Mouse (Mus musculus) frontal cortex, postnatal 14 days (tissue): ENCODE measurements around the gene Cd3g.

Experiments used
- DNase-seq, 2 experiments: peaks; one replicate each; pipeline ENCODE4 v3.0.0; 2022; ENCODE audit warnings: low spot score in 2 of 2

Gene Cd3g

DNA sequence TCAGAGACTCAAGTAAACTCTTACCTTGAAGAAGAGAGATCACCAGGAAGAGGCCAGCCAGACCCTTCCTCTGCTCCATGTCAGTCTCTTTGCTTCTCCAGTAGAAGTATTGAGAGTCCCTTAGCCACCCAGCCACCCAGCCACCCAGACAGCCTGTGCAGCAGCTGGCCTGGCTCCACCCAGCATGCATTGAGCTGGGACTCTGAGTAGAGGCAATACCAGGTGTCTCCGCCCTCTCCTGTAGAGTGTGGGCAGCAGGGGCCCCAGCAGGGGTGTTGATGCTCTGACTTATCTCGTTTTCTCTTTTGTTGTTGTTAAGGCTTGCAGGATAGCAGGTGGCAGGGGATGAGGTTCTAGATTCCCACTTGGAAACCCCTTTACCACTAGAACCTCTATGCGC lies at the start of gene Cd3g:
TSS of gene Cd3g (minus strand) at position 190 of the 400 bp plus-strand sequence.
- no peak for DNase-seq

DNA sequence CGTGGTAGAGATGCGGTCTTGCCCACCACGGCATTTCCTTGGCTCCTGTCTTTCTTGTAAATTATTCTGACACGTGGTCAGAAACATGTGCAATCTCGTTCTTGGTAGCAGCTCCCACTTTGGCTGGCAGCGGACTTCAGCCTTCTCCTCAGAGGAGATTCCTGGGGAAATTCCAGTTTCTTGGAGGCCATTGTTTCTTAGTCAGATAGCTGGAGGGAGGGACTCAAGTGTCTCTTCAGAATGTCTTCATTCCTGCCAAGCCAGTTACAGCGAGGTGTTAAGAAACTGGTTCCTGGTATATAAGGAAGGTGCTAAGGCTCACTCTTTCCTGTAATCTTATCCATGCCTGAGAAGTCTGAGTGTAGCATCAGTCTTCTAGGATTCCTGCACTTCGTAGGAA lies 47.1 kb upstream of the Cd3g start:
- no peak for DNase-seq

DNA sequence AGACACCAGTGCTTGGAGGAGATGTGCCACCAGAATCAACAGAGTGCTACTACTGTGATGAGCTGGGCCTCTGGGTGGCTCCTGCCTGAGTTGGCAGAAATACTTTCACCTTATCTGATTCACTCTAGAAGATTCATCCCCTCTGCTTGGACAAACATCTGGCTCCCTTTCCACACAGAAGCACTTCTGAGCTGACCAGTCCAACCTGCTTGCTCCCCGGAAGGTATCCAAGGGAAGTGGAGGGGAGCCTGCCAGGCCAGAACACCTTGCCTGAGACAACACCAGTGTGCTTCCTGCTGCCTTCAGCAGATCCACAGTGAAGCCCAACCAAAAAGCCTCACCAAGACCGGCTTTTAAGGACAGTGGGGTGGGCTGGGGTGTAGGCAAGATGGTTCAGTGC lies 44.0 kb upstream of the Cd3g start:
- DNase-seq: no peak

DNA sequence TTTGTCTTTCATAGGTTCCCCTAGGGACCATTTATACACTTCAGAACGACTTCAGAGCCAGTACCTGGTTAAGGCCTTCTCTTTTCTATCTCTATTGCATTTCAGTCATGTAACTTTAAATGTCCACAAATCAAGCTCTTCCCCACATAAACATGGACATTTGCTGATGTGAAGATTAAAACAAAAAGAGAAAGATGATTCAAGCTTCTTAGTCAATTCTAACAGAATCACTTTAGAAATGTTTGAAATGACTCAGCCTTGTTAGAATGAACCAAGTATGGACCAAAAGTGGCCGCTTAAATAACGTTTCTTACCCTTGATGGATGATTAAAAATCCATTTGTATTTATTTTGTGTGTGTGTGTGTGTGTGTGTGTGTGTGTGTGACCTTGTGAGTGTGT lies 43.4 kb upstream of the Cd3g start:
- DNase-seq: no peak

DNA sequence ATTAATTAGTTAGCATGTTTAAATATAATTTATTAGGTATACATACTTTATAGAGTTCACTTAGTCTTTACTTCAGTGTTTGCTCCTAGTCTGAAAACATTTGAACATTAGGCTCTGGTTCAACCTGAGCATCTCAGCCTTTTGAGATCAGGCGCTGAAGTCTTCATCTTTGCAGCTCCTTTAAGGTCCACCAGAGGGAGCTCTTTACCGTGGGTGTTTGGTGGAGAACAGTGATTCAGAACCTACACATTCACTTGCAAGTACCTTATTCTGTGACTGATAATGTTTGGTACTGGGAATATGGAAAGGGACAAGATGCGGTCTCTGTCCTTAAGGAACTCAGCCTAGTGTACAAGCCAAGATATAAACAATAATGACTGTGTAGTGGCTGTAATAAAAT lies 42.6 kb upstream of the Cd3g start:
- peak in 1 of 2 experiments; percentile 30 for DNase-seq

DNA sequence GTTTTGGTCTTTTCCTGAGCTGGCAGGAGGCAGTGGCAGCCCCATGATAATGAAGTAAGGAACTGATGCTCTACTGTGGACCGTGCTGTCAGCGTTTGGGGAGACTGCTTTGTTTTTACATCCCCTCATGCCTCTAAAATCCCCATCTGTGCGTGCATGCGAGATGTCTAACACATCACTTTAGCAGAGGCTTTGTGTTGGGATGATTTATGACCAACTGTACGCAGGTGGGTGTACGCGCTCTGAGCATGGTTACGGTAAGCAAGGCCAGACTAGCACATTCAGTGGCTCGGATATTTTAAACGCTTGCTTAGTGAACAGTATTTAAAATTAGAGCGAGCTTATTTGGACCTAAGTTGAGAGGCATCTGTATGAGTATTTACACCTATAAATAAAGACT lies 37.8 kb upstream of the Cd3g start:
- no peak for DNase-seq

DNA sequence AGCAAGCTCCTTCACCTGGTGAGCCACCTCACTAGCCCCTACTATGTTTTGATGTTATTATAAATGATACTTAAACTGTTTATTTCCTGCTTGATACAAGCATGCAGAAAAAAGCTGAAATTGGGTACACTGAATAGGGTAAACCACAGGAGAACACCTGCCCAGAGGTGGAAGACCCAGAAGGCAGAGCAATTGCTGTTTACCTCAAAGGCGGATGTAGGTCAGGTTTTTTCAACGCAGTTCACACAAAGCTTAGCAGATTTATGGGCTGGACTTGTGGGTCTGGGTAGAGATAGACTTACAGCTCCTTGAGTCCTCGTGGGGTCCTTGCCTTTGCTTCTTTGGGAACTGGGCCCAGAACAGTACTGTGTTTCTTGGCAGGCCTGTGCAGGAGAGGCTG lies 35.6 kb upstream of the Cd3g start:
- DNase-seq: no peak

DNA sequence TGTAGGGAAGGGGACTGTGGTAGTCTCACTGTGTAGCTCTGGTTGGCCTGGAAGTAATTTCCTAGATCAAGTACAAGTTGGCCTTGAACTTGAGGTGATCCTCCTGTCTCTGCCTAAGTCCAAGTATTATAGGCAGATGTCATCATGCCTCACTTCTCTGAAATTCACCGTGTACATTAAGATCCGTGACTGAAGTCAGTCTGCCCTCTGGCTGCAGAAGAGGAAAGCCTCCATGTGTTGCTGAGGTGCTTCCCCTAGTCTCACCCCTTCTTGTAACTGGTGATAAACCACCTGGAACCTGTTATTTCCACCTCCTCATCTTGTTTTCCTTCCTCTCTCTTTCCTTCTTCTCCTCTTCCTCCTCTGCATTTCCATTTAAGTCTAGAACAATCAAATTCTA lies 34.6 kb upstream of the Cd3g start:
- no peak for DNase-seq

DNA sequence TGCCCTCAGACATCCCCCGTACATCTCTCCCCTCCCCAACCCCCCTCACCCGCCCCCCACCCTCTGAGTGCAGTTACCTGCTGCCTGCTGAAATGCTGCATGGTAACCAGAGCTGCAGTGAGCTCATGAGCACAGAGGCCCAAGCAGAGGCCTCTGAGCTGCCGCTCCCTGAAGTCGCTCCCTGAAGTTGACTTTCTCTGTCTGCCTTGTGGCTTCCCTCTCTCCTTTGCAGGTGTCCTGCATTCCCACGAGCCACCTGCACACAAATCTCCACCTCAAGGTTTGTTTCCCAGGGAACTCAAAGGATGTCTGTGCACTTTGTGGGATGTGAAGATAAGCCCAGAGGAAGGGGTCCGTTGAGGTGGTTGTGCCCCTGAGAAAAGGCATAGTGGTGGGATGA lies 31.1 kb upstream of the Cd3g start:
- no peak for DNase-seq

DNA sequence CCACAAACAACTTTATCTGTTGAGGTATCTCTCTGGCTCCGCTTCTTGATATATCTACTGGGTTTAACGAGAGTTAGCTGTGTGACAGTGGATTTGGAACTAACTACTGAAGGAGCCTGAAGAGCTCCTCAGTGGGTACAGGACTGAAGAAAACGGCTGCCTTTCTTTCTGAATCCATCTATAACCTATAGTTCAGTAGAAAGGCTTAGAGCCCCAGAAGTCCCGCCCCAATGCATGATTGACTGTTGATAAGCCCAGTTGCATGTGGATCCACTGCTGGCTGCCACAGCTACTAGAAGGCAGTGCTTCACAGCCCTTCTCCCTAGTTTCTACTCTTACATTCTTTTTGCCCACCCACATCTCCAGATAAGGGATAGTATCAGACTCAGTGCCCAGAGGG lies 30.2 kb upstream of the Cd3g start:
- no peak for DNase-seq

DNA sequence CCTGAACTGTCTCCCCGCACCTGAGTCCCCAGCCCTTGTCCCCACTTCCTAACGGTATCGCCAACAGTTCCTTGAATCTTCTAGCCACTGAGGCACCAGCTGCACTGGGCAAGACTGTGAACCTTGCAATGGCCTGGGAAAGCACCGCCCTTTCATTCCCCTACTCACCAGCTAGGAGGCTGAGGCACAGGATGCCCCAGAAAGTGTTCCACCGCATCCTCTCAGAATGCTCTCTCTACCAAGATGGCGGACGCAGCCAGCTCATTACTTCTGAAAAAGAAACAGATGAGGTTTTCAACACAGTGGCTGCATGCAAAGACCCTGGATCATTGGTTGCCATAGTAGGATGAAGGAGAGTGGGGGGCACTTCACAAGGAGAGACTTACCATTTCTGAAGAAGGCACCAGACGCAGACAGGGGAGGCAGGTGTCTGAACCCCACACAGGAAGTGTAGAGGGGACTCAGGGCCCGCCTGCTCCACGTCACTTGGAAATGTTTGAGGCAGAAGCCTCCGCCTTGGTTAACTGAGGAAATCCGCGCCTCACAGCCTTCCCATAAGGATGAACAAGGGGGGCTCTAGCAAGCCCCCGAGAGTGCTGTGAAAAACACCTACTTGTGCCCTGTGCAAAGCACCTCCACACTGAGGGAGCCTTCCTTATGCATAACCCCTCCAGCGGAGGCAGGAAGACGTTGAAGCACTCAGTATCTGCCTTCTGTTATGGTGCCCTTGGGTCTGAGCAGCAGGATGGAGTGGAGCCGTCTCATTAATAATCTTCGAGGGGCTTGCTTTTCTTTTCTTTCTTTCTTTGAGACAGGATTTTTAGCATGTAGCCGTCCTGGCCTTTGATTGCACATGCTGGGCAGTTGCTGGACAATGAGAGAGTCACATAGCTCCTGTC lies 29.2 kb upstream of the Cd3g start, which contains the start of gene Cd3e:
TSS of gene Cd3e (minus strand) at position 448 of the 899 bp plus-strand sequence.
- no peak for DNase-seq

DNA sequence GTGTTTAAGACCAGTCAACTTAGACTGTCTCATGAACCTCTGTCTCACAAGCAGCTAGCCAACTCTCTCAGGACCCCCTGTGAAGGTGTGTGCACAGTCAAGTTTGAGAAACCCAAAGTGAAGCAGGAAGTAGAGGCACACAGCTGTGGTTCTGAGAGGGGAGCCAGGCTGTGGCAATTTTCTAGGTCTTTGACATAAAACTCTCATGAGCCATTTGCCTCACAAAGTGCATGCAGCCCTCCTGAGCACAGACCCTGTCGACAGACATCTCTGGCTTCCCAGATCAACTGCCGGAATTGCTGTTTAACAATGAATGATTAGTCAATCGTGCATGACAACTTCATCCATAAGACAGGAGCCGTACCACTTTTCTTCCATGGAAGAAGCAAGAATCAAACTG lies 28.1 kb upstream of the Cd3g start:
- no peak for DNase-seq

DNA sequence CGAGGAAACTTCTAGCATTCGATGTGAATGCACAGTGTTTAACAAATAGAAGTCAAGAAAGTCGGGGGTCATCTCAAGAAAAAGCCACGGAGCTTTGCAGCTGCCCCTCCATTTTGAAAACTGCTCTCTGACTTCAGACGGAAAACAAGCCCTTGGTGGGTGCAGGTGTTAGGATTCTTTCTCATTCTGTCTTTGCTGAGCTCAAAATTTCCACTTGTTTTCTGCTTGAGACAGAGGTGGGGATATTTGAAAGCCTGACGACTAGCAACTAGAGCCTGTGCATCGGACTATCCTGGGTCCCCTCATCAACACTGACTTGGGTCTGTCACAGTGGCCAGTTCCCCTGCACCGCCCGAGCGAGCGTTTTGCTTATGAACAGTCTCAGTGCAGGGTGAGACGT lies 27.2 kb upstream of the Cd3g start:
- DNase-seq: no peak

DNA sequence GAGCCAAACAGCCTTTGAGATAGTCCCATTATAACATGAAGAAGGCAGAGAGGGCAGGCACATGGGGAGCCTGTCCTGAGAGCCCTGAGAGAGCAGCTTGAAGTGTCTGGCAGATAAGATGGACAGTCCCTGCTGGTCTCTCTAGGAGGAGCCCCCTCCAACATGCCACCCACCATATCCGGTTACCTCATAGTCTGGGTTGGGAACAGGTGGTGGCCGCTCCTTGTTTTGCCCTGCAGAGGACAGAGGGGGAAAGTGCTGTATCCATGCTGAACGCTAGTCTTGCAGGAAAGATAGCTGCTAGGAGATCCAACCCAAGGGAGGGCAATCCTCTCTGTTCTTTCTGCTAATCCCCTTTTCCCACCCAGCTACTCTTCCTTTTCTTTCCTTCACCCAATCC lies 20.0 kb upstream of the Cd3g start:
- no peak for DNase-seq

DNA sequence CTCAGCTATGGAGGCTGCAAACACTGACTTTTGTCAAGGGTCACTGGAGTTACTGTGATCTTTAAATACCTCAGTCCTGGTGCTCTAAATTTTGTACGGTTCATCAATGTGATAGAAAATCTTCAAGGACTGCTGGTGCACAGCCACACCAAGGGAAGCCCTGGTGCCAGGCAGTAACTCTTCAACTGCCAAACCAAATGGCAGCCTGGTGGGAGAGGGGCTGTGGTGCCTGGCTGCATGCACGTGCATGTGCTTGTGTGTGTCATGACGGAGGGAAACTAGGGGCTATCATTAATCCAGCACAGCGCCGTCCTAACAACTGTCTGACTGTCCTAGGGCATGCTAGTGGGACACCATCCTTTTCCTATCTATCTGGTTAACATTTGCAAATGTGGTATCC lies 19.5 kb upstream of the Cd3g start:
- DNase-seq: no peak

DNA sequence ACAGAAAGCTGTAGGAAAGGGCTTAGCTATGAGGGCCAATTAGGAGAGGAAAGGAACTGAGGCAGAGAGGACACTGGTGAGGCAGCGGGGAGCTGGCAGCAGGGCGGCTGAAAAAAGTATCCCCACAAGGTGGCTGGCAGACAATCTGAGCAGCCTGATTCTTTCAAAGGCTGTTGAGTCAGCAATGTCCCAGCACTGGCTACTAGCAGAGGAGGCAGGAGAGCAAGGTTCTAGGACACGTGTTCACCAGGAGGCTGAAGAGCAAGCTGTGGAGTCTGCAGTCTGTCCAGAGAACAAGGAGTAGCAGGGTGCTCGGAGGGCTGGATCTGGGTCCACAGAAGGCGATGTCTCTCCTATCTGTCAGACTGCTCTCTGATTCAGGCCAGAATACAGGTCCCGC lies 18.9 kb upstream of the Cd3g start:
- no peak for DNase-seq

DNA sequence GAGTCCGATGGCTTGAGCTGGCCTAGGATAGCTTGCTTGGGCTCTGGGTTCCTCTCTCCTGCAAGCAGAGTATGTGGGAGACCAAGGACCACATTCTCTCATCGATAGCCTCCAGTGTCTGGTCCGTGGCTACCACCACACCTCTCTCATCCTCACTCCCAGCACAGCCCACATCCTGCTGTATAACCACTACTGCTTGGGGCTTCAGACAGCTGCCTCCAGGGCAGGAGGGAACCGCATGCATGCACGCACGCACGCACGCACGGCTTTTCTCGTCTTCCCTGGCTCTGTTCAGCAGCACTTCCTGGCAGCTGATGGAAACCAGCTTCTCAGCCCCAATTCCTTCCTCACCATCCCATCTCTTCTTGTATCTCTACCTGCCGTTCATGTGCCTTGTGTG lies 17.9 kb upstream of the Cd3g start:
- no peak for DNase-seq

DNA sequence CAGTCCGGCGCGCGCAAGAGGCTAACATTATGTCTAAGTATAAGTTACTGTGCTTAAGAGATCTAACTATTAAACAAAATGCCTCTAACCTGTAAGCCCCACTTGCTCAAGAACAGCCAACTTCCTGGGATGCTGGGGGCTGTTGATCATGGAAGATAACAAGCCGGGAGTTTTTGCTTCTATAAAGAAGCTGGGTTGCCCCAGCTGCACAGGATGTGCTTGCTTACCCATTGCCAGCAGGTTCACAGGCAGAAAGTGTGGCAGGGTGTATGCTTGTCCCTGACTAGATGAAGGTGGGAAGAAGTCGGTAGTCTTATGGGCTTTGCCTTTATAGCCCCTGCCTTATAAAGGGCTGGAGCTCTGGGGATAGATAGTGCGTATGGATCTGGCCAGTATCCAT lies 16.4 kb upstream of the Cd3g start:
- DNase-seq: no peak

DNA sequence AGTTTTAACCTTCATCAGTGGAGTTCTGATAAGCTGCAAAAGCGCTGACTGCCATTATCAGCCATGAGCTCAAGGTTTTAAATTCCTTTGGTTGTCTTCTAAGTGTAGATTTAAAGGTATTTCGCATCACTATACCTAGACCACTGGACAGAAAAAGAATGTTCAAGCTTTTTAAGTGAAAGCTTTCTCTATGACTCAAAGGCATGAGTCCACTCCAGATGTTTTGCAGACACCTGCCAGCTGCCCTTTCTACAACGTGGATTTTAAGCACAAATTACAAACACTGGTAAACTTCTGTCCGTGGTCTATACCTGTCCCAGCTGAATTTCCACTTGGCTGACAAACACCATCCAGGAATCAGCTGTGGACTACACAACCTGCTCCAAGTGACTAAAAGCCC lies 14.7 kb upstream of the Cd3g start:
- DNase-seq: no peak

DNA sequence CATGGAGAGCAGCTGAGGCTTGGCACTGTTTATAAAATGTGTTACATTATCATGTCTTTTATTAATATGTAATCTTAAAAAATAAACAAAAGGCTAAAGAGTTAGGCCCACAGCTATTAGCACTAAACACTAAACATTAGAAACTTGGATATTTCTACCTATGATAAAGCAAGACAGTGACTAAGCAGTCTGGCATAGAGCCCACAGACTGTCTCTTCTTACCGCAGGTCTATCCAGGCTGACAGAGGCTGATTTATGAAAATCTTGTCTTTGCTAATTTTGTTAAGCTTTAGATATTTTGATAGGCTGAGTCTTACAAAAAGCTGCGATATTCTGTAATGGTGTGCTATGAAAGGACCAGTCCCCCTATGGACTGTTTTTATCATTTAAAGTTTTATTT lies 13.0 kb upstream of the Cd3g start:
- DNase-seq: no peak

DNA sequence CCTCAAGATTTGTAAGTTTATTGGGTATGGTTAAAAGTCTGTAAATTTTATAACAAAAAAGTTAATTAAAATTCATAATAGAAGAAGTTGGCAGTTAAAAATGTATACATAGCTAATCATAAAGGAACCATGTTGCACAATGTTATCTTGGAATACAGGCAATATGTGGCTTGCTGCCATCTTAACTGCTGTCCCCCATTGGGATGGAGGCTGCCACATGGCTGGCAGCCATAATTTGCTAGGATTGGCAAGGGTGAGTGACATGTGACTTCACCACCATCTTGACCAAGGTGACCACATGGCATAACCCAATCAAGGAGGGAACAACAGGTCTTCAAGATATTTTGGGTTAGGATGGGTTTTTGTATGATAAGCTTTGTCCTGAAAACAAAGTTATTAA lies 12.0 kb upstream of the Cd3g start:
- DNase-seq: no peak

DNA sequence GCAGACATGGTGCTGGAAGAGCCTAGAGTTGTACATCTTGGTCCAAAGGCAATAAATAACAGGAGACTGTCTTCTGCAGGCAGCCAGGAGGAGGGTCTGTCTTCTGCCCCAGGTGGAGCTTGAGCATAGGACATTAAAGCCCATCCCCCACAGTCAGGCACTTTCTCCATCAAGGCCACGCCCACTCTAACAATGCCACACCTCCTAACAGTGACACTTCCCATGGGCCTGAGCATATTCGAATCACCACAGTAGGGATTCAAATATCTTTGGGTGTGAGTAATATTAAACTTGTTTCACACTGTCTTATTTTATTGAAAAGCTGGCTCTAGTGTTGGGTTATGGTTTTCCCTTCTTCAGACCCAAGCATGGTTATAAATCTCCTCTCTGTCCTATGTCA lies 11.6 kb upstream of the Cd3g start:
- no peak for DNase-seq

DNA sequence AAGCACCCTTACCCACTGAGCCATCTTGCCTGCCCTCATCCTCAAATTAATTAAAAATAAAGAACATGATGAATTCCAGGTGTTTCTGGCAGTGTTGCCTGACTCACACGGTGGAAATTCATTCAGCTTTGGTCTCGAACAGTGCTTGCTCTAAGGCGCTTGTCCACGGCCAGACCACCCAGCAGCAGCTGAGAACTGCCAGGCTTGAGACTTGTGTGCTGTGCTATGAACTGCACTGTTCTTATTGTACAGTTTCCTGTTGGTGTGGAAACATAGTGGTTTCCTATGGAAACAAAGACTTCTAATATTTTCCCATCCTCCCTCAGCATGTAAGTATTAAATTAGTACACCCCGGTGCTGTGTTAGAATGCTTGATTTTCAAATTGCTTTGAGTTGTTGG lies 6.7 kb upstream of the Cd3g start:
- DNase-seq: no peak

DNA sequence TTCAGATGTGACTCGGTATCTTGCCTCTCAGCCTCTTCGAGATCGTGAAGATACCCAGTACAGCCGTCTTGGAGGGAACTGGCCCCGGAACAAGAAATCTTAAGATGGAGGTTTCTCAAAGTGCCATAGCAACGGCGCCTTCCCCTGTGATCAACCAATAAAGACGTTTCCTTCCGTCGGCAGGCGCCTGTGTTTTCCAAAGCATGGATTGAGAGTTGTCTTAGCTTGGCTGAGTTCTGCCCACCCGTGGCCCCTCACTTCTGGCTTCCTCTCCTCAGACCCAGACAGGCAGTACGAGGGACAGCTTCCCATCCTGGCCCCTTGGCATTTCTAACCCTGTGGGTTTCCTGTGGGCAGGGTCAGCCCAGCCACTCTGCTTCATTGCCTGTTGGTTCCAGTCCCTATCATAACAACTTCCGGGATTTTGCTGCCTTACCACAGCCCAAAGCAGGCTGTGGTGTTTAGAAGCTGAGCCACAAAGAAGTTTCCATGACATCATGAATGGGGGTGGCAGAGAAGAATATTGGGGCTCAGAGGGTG lies 6.1 kb upstream of the Cd3g start:
- no peak for DNase-seq
